Comparison of ENCODE assay signal across 9 mouse cellular contexts in the genomic region with DNA sequence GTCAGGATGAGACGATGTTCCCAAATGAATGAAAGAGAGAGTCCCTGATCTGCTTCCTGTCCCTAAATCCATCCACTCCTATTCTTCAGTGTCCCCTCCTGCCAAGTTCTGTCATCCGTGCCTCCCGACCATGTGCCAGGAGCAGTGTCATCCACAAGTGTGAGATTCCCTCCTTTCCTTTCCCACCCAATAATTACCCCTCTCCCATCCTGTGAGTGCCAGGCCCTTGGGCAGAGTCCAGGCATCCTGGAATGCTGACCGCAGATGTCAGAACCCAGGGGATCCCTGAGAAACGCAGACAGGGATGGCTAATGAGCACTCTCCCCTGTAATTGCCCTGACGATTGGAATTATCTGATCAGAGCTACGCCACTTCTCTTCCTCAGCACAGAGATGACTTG. TPM values are rescaled to one million over a fixed set of nuclear protein-coding genes. Genes with fewer than 3 reads are reported as not detected.
A peak's percentile ranks its signal among the peaks of the same experiment; 100 is the strongest.
DNase-seq lines count a peak whose midpoint lies in the region; ATAC-seq and TF ChIP-seq lines count a peak whose summit lies in the region.
"Had no signal": no experiment of that assay in that cellular context is flagged by ENCODE, and none has a peak within 500 bp of the region (broad histone marks: within the 10 kb centered on the region; RNA-seq: fewer than 3 reads in every experiment).

No protein-coding gene starts in this region.

- no peaks in the 10 kb centered on the region for H3K36me3 ChIP-seq in midbrain, embryonic 12.5 days
- no peaks in the 10 kb centered on the region for H3K36me3 ChIP-seq in midbrain, postnatal 0 days (ENCODE audit: insufficient read depth, low read length)
- no peaks in the 10 kb centered on the region for H3K36me3 ChIP-seq in forebrain, embryonic 13.5 days (ENCODE audit: poor library complexity, severe bottlenecking)
- no peaks in the 10 kb centered on the region for H3K36me3 ChIP-seq in hindbrain, embryonic 16.5 days (ENCODE audit: control insufficient read depth, insufficient read depth, low read length)
- no peaks in the 10 kb centered on the region for H3K36me3 ChIP-seq in stomach, embryonic 15.5 days
- H3K36me3 ChIP-seq: liver, embryonic 15.5 days had no signal

- no peaks in the 10 kb centered on the region for H3K9me3 ChIP-seq in midbrain, embryonic 12.5 days
- H3K9me3 ChIP-seq in midbrain, postnatal 0 days (ENCODE audit: low read length) = no peaks in the 10 kb centered on the region
- H3K9me3 ChIP-seq in forebrain, embryonic 13.5 days (replicated peaks) = no peaks in the 10 kb centered on the region
- no peaks in the 10 kb centered on the region for H3K9me3 ChIP-seq in hindbrain, embryonic 16.5 days (ENCODE audit: control insufficient read depth, low read length)
- no peaks in the 10 kb centered on the region for H3K9me3 ChIP-seq in stomach, embryonic 15.5 days
- H3K9me3 ChIP-seq: liver, embryonic 15.5 days had no signal

- H3K9ac ChIP-seq in midbrain, embryonic 12.5 days (replicated peaks) = no peak overlapping the region; the same call in 1 of the 2 replicates
- H3K9ac ChIP-seq in midbrain, postnatal 0 days (replicated peaks; ENCODE audit: low read length, poor library complexity, severe bottlenecking) = no peak overlapping the region
- no peak overlapping the region for H3K9ac ChIP-seq in forebrain, embryonic 13.5 days
- H3K9ac ChIP-seq in hindbrain, embryonic 16.5 days (ENCODE audit: low read depth, low read length) = no peak overlapping the region
- no peak overlapping the region for H3K9ac ChIP-seq in stomach, embryonic 15.5 days
- H3K9ac ChIP-seq: liver, embryonic 15.5 days had no signal

- peak overlapping the region; percentile 50; the same call in 1 of the 2 replicates for H3K27ac ChIP-seq in midbrain, embryonic 12.5 days (replicated peaks)
- no peak overlapping the region for H3K27ac ChIP-seq in midbrain, postnatal 0 days (ENCODE audit: low read depth, low read length)
- peak overlapping the region; percentile 64 for H3K27ac ChIP-seq in forebrain, embryonic 13.5 days
- no peak overlapping the region; the same call in 1 of the 2 replicates for H3K27ac ChIP-seq in hindbrain, embryonic 16.5 days (ENCODE audit: low read depth, low read length)
- peak overlapping the region; percentile 12; the same call in 1 of the 2 replicates for H3K27ac ChIP-seq in stomach, embryonic 15.5 days
- H3K27ac ChIP-seq: liver, embryonic 15.5 days had no signal

- no peak; the same call in 1 of the 2 replicates for ATAC-seq in midbrain, embryonic 12.5 days (ENCODE audit: low FRiP score, low read depth)
- ATAC-seq in midbrain, postnatal 0 days (ENCODE audit: low FRiP score) = no peak
- ATAC-seq in forebrain, embryonic 13.5 days = peak; percentile 82
- 0 out of 2 replicates have a peak, but pooled peaks have one; percentile 16 for ATAC-seq in hindbrain, embryonic 16.5 days
- ATAC-seq in stomach, embryonic 15.5 days (ENCODE audit: insufficient read depth, low FRiP score, low read depth) = no peak

- no peak overlapping the region for H3K4me2 ChIP-seq in midbrain, embryonic 12.5 days (replicated peaks)
- no peak overlapping the region for H3K4me2 ChIP-seq in midbrain, postnatal 0 days (ENCODE audit: low read depth, low read length, poor library complexity, severe bottlenecking)
- peak overlapping the region; percentile 14 for H3K4me2 ChIP-seq in forebrain, embryonic 13.5 days
- H3K4me2 ChIP-seq in hindbrain, embryonic 16.5 days (ENCODE audit: low read length) = peak overlapping the region; percentile 41
- no peak overlapping the region for H3K4me2 ChIP-seq in stomach, embryonic 15.5 days
- H3K4me2 ChIP-seq: liver, embryonic 15.5 days had no signal

- H3K27me3 ChIP-seq in midbrain, embryonic 12.5 days = no peaks in the 10 kb centered on the region; the same call in 1 of the 2 replicates
- no peaks in the 10 kb centered on the region for H3K27me3 ChIP-seq in midbrain, postnatal 0 days (ENCODE audit: insufficient read depth, low read length)
- H3K27me3 ChIP-seq in forebrain, embryonic 13.5 days = no peaks in the 10 kb centered on the region
- H3K27me3 ChIP-seq in hindbrain, embryonic 16.5 days (replicated peaks; ENCODE audit: control insufficient read depth, insufficient read depth, low read length) = no peaks in the 10 kb centered on the region
- no peaks in the 10 kb centered on the region for H3K27me3 ChIP-seq in stomach, embryonic 15.5 days (replicated peaks)
- H3K27me3 ChIP-seq: liver, embryonic 15.5 days had no signal

- WGBS in midbrain, embryonic 12.5 days = 47% methylated on average over 7 of the region's 7 CpGs
- 20% methylated on average over 7 of the region's 7 CpGs for WGBS in midbrain, postnatal 0 days
- WGBS in forebrain, embryonic 13.5 days = 26% methylated on average over 7 of the region's 7 CpGs
- 16% methylated on average over 7 of the region's 7 CpGs for WGBS in hindbrain, embryonic 16.5 days
- WGBS in stomach, embryonic 15.5 days = 27% methylated on average over 7 of the region's 7 CpGs

- H3K4me1 ChIP-seq in midbrain, embryonic 12.5 days = peaks cover 20% of the 10 kb centered on the region
- H3K4me1 ChIP-seq in midbrain, postnatal 0 days (ENCODE audit: insufficient read depth, low read length) = 0 out of 2 replicates have a peak, but pooled peaks cover 7% of the 10 kb centered on the region
- H3K4me1 ChIP-seq in forebrain, embryonic 13.5 days = peaks cover 35% of the 10 kb centered on the region
- peaks cover 16% of the 10 kb centered on the region for H3K4me1 ChIP-seq in hindbrain, embryonic 16.5 days (ENCODE audit: control insufficient read depth, insufficient read depth, low read depth, low read length)
- peaks cover 26% of the 10 kb centered on the region; the same call in 1 of the 2 replicates for H3K4me1 ChIP-seq in stomach, embryonic 15.5 days
- H3K4me1 ChIP-seq: liver, embryonic 15.5 days had no signal

- H3K4me3 ChIP-seq in midbrain, embryonic 12.5 days = no peak overlapping the region
- no peak overlapping the region for H3K4me3 ChIP-seq in midbrain, postnatal 0 days (ENCODE audit: low read depth, low read length)
- no peak overlapping the region for H3K4me3 ChIP-seq in forebrain, embryonic 13.5 days
- no peak overlapping the region for H3K4me3 ChIP-seq in hindbrain, embryonic 16.5 days (ENCODE audit: low read length)
- H3K4me3 ChIP-seq in stomach, embryonic 15.5 days (replicated peaks) = no peak overlapping the region
- H3K4me3 ChIP-seq: liver, embryonic 15.5 days had no signal

- TF ChIP-seq CTCF in midbrain, postnatal 0 days (IDR thresholded peaks at IDR 0.05) = no peak

- no peak for DNase-seq in midbrain, postnatal 0 days (ENCODE audit: low spot score)
- no peak for DNase-seq in adrenal gland, adult 2 months
- DNase-seq in spleen, postnatal 10 days (ENCODE audit: low spot score in 2 of 2) = no peak
- DNase-seq in ovary, postnatal 14 days (ENCODE audit: low spot score) = no peak

RNA-seq across cellular contexts. Expression of gene Cep63, which starts 24.3 kb away (rescaled TPM):
- 62.6 and 66.3 TPM in 2 replicates for polyA plus RNA-seq in midbrain, embryonic 12.5 days (2016; fragmentation: Nextera tagmentation; extraction: Ambion mirVana)
- 9.2 and 11.9 TPM in 2 replicates for total RNA-seq in midbrain, postnatal 0 days (2014; rRNA removed)
- 35.0 and 38.3 TPM in 2 replicates for polyA plus RNA-seq in midbrain, postnatal 0 days (2015; fragmentation: Nextera tagmentation; extraction: Ambion mirVana)
- polyA plus RNA-seq in forebrain, embryonic 13.5 days (2015; fragmentation: Nextera tagmentation; extraction: Ambion mirVana) = 55.4 and 57.9 TPM in 2 replicates
- 33.2 and 34.4 TPM in 2 replicates for polyA plus RNA-seq in hindbrain, embryonic 16.5 days (2015; fragmentation: Nextera tagmentation; extraction: Ambion mirVana)
- 41.0 and 48.7 TPM in 2 replicates for polyA plus RNA-seq in stomach, embryonic 15.5 days (2015; fragmentation: Nextera tagmentation; extraction: Ambion mirVana)
- 10 to 100 TPM; 26.8 to 41.6 TPM for total RNA-seq in adrenal gland, adult 2 months (2021)
- 2.6 TPM in 2 replicates for polyA plus RNA-seq in adrenal gland, adult 2 months (2012; rRNA removed)

RNA-seq across cellular contexts. Expression of gene Anapc13, which starts 24.5 kb away (rescaled TPM):
- 194 and 214 TPM in 2 replicates for polyA plus RNA-seq in midbrain, embryonic 12.5 days (2016; fragmentation: Nextera tagmentation; extraction: Ambion mirVana)
- total RNA-seq in midbrain, postnatal 0 days (2014; rRNA removed) = 17.2 and 49.9 TPM in 2 replicates
- polyA plus RNA-seq in midbrain, postnatal 0 days (2015; fragmentation: Nextera tagmentation; extraction: Ambion mirVana) = 134 and 136 TPM in 2 replicates
- polyA plus RNA-seq in forebrain, embryonic 13.5 days (2015; fragmentation: Nextera tagmentation; extraction: Ambion mirVana) = 191 and 222 TPM in 2 replicates
- polyA plus RNA-seq in hindbrain, embryonic 16.5 days (2015; fragmentation: Nextera tagmentation; extraction: Ambion mirVana) = 133 and 146 TPM in 2 replicates
- polyA plus RNA-seq in stomach, embryonic 15.5 days (2015; fragmentation: Nextera tagmentation; extraction: Ambion mirVana) = 191 and 196 TPM in 2 replicates
- 100 to 1,000 TPM; 386 to 423 TPM for total RNA-seq in adrenal gland, adult 2 months (2021)
- 31.7 and 41.1 TPM in 2 replicates for polyA plus RNA-seq in adrenal gland, adult 2 months (2012; rRNA removed)

Comparison
In these comparisons a context has a peak if more than half of its experiments do, and no peak if none do; other contexts are left out.
1. H3K27ac ChIP-seq: peak in midbrain, embryonic 12.5 days (single experiment), forebrain, embryonic 13.5 days (single experiment) and stomach, embryonic 15.5 days (single experiment); none in midbrain, postnatal 0 days (single experiment) and hindbrain, embryonic 16.5 days (single experiment).
2. ATAC-seq: peak in forebrain, embryonic 13.5 days (single experiment) and hindbrain, embryonic 16.5 days (single experiment); none in midbrain, embryonic 12.5 days (single experiment), midbrain, postnatal 0 days (single experiment) and stomach, embryonic 15.5 days (single experiment).
3. H3K4me2 ChIP-seq: peak in forebrain, embryonic 13.5 days (single experiment) and hindbrain, embryonic 16.5 days (single experiment); none in midbrain, embryonic 12.5 days (single experiment), midbrain, postnatal 0 days (single experiment) and stomach, embryonic 15.5 days (single experiment).